Mouse (Mus musculus): Measurements from ENCODE around the gene C6. TPM values are rescaled to one million over a fixed set of nuclear protein-coding genes. Genes with fewer than 3 reads are reported as not detected.

C6 gene
- polyA plus RNA-seq, 1 experiment from 2014 or later, result not detected

- H3K4me3 ChIP-seq, result no peak overlapping the region
- 86% methylated on average over 1 of the region's 1 CpGs for WGBS
- no peak for DNase-seq (ENCODE audit: extremely low spot score, low spot score)
- H3K4me1 ChIP-seq, result no peaks in the 10 kb centered on the region
- no peak overlapping the region for H3K27ac ChIP-seq
- H3K36me3 ChIP-seq (replicated peaks), result no peaks in the 10 kb centered on the region
- no peaks in the 10 kb centered on the region for H3K27me3 ChIP-seq (ENCODE audit: poor library complexity, severe bottlenecking)
- H3K9me3 ChIP-seq, result no peaks in the 10 kb centered on the region
Observed at GRCm38 (mm10) chr15:4821161-4821560, 94.2 kb downstream of the C6 start.

- no peak for DNase-seq (ENCODE audit: extremely low spot score, low spot score)
- H3K9me3 ChIP-seq, result no peaks in the 10 kb centered on the region
- 92% methylated on average over 8 of the region's 8 CpGs for WGBS
Observed at GRCm38 (mm10) chr15:4821824-4822223, 94.8 kb downstream of the C6 start.

GRCm38 (mm10) chr15:4827736-4828135 is 100.8 kb downstream of the C6 start:
- no peak overlapping the region for H3K27ac ChIP-seq

More at GRCm38 (mm10) chr15:4821824-4822223, 94.8 kb downstream of the C6 start:
- H3K36me3 ChIP-seq (replicated peaks), result no peaks in the 10 kb centered on the region
- H3K4me1 ChIP-seq, result no peaks in the 10 kb centered on the region
- H3K4me3 ChIP-seq, result no peak overlapping the region
- H3K27me3 ChIP-seq (ENCODE audit: poor library complexity, severe bottlenecking), result no peaks in the 10 kb centered on the region
- H3K27ac ChIP-seq, result no peak overlapping the region

GRCm38 (mm10) chr15:4836354-4836753 is 109.4 kb downstream of the C6 start:
- WGBS, result 89% methylated on average over 3 of the region's 3 CpGs
- no peaks in the 10 kb centered on the region for H3K4me1 ChIP-seq
- H3K27ac ChIP-seq, result no peak overlapping the region
- no peak for DNase-seq (ENCODE audit: extremely low spot score, low spot score)
- no peaks in the 10 kb centered on the region for H3K36me3 ChIP-seq (replicated peaks)
- no peaks in the 10 kb centered on the region for H3K9me3 ChIP-seq
- no peak overlapping the region for H3K4me3 ChIP-seq
- H3K27me3 ChIP-seq (ENCODE audit: poor library complexity, severe bottlenecking), result no peaks in the 10 kb centered on the region

More at GRCm38 (mm10) chr15:4827736-4828135, 100.8 kb downstream of the C6 start:
- no peak for DNase-seq (ENCODE audit: extremely low spot score, low spot score)
- no peaks in the 10 kb centered on the region for H3K9me3 ChIP-seq
- no peaks in the 10 kb centered on the region for H3K27me3 ChIP-seq (ENCODE audit: poor library complexity, severe bottlenecking)
- no peak overlapping the region for H3K4me3 ChIP-seq
- H3K36me3 ChIP-seq (replicated peaks), result no peaks in the 10 kb centered on the region
- no peaks in the 10 kb centered on the region for H3K4me1 ChIP-seq

GRCm38 (mm10) chr15:4850015-4850414 is 123.0 kb downstream of the C6 start:
- 94% methylated on average over 1 of the region's 1 CpGs for WGBS
- H3K36me3 ChIP-seq (replicated peaks), result no peaks in the 10 kb centered on the region
- H3K27me3 ChIP-seq (ENCODE audit: poor library complexity, severe bottlenecking), result no peaks in the 10 kb centered on the region
- H3K27ac ChIP-seq, result no peak overlapping the region
- no peaks in the 10 kb centered on the region for H3K4me1 ChIP-seq
- H3K9me3 ChIP-seq, result no peaks in the 10 kb centered on the region
- no peak overlapping the region for H3K4me3 ChIP-seq
- no peak for DNase-seq (ENCODE audit: extremely low spot score, low spot score)

Other genes starting within 250 kb of the C6 start
- gene Mroh2b, start 171.6 kb downstream of the C6 start, polyA plus RNA-seq (2016; fragmentation: Nextera tagmentation; extraction: Ambion mirVana), result not detected in 2 replicates

All from forebrain, embryonic 10.5 days (tissue).